Mouse (Mus musculus): ENCODE data around the gene Gorasp2.

- TF ChIP-seq GATA1 (IDR thresholded peaks at IDR 0.05; ENCODE audit: low read length) (no peak), TAL1 (IDR thresholded peaks at IDR 0.05; ENCODE audit: low read length) (no peak)
Observed at GRCm38 (mm10) chr2:70640968-70641367, 20.4 kb upstream of the Gorasp2 start.

Data from erythroblast, embryonic 14.5 days (primary cell).